Mouse (Mus musculus): ENCODE data around the gene Ripk4.

DNA sequence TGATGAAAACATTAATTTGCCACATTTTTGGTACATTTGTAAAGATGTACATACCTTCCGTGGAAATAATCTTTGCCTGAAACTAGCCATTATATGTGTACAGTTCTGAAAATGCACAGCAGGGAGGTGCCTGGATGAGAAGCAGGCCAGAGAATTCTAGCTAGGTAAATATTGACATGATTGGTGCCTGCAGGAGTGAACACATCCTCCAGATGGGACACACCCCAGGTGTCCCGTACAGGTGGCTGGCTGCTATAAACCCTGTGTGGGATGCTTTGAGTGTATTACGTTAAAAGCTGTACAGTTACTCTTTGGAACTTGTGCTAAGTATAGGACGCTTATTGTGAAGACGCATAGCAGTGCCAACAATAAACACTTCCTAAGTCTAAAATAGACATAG is 19.5 kb upstream of the Ripk4 start:
- no peak for TF ChIP-seq CTCF (IDR thresholded peaks at IDR 0.05; ENCODE audit: low read depth, low read length)
- no peak for TF ChIP-seq GATA1 (IDR thresholded peaks at IDR 0.05; ENCODE audit: borderline replicate concordance, low read length)
